Mouse (Mus musculus) myocyte (in vitro differentiated cells): Measurements from ENCODE around the gene Zfand6. TPM values are rescaled to one million over a fixed set of nuclear protein-coding genes. Genes with fewer than 3 reads are reported as not detected.

Source experiments
- H3K27me3 ChIP-seq: one replicate; pipeline ENCODE4 v1.6.1; 2011; ENCODE audit not compliant: control insufficient read depth, insufficient read depth, insufficient read length
- H3K36me3 ChIP-seq: one replicate; pipeline ENCODE4 v1.6.1; 2011; ENCODE audit not compliant: control insufficient read depth, insufficient read depth
- H3K4me2 ChIP-seq: one replicate; pipeline ENCODE4 v1.6.1; 2011; ENCODE audit warnings: low read depth, control low read depth
- H3K4me3 ChIP-seq: one replicate; pipeline ENCODE4 v1.5.1; 2011; ENCODE audit warnings: mild to moderate bottlenecking, control low read depth, moderate library complexity
- H3K79me2 ChIP-seq: one replicate; pipeline ENCODE4 v1.6.1; 2011; ENCODE audit not compliant: control insufficient read depth, insufficient read depth
- H3ac ChIP-seq: one replicate; pipeline ENCODE4 v1.6.1; 2011; ENCODE audit not compliant: control insufficient read depth, insufficient read length
- CEBPB ChIP-seq: IDR thresholded peaks from 2 replicates; pipeline ENCODE4 v1.6.1; 2011; ENCODE audit warnings: mild to moderate bottlenecking, moderate library complexity; ENCODE audit not compliant: poor library complexity, insufficient read depth, severe bottlenecking
- E2F4 ChIP-seq: IDR thresholded peaks from one replicate; pipeline ENCODE4 v1.6.1; 2011; ENCODE audit warnings: mild to moderate bottlenecking, control low read depth, moderate library complexity; ENCODE audit not compliant: insufficient read depth
- MAX ChIP-seq: IDR thresholded peaks from one replicate; pipeline ENCODE4 v1.6.1; 2011; ENCODE audit warnings: low read depth, mild to moderate bottlenecking, control low read depth
- MYOD1 ChIP-seq, 3 experiments: IDR thresholded peaks; one replicate each; pipeline ENCODE4 v1.6.1; 2011; ENCODE audit warnings: control low read depth in 2 of 3, low read depth in 2 of 3, mild to moderate bottlenecking in 2 of 3, moderate library complexity in 1 of 3; ENCODE audit not compliant: insufficient read length in 2 of 3, control insufficient read depth in 1 of 3
- MYOG ChIP-seq, 3 experiments: IDR thresholded peaks; one replicate each; pipeline ENCODE4 v1.6.1; 2011; ENCODE audit warnings: control low read depth in 2 of 3, low read depth in 2 of 3, mild to moderate bottlenecking in 2 of 3; ENCODE audit not compliant: insufficient read length in 2 of 3, control insufficient read depth in 1 of 3, insufficient read depth in 1 of 3
- POLR2A ChIP-seq: IDR thresholded peaks from one replicate; pipeline ENCODE4 v1.6.1; 2011; ENCODE audit warnings: low read depth, mild to moderate bottlenecking, control low read depth, moderate library complexity; ENCODE audit not compliant: insufficient read length
- POLR2AphosphoS2 ChIP-seq: IDR thresholded peaks from one replicate; pipeline ENCODE4 v1.6.1; 2011; ENCODE audit warnings: low read depth, control low read depth; ENCODE audit not compliant: insufficient read length
- REST ChIP-seq: IDR thresholded peaks from one replicate; pipeline ENCODE4 v1.6.1; 2011; ENCODE audit warnings: mild to moderate bottlenecking, control low read depth, moderate library complexity; ENCODE audit not compliant: insufficient read depth, insufficient read length
- SRF ChIP-seq: IDR thresholded peaks from one replicate; pipeline ENCODE4 v1.6.1; 2011; ENCODE audit warnings: low read depth; ENCODE audit not compliant: control insufficient read depth, insufficient read length
- TCF12 ChIP-seq: IDR thresholded peaks from one replicate; pipeline ENCODE4 v1.6.1; 2011; ENCODE audit warnings: mild to moderate bottlenecking, control low read depth; ENCODE audit not compliant: poor library complexity, insufficient read depth, severe bottlenecking
- TCF3 ChIP-seq: IDR thresholded peaks from one replicate; pipeline ENCODE4 v1.6.1; 2011; ENCODE audit warnings: low read depth, control low read depth; ENCODE audit not compliant: insufficient read length
- USF1 ChIP-seq: IDR thresholded peaks from one replicate; pipeline ENCODE4 v1.6.1; 2011; ENCODE audit warnings: low read depth, mild to moderate bottlenecking, control low read depth, moderate library complexity
- polyA plus RNA-seq: library from polyadenylated mRNA; unstranded; fragments of >200 nt; fragmentation: generic; extraction: Trizol; gene quantifications from one replicate; pipeline ENCODE4 v1.2.1, GENCODE M21; 2012; ENCODE audit warnings: missing spikeins

Gene Zfand6
- polyA plus RNA-seq: 34.7 TPM

DNA sequence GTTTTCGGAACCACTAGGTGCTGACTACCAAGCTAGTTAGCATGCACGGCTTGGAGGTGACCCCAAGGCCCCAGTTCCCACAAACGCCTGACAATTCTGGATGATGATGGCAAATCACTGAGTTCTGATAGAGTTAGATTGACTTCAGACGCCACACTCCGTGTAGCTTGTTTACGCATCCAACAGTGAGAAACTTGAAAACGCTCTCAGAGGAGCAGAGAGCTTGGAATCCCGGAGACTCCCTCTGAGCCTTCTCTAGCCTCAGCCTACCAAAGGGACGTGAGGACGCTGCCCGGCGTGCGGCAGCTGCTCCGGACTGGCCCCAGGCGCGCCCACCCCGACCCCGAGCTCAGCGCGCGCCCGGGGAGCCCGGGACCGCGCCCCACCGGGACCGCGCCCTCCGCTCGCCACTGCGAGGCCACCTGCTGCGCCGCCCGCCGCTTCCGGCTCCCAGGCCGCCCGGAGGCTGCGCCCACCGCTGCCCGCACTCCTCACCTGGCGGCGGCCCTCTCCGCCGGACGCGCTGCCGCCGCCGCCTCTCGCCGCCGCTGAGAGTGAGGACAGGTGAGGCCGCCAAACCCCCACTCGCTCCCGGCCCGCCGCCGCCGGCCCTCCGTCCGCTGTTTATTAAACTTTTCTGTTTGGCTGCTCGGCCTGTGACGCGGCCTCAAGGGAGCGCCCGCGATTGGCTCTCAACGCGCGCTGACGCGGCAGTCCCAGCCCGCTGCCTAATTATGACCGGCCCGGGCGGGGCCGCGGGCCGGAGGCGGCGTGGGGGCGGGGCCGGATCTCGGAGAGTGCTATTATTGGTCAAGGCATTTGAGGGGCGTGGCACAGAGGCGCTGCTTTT is at the start of gene Zfand6:
Gene Zfand6, minus strand, starts transcription at position 709 of the 850 bp plus-strand sequence.
- Histone ChIP-seq H3K27me3 (no peaks in the 10 kb centered on the region), H3ac (no peak within 1 kb of the TSS), H3K4me2 (peak within 1 kb of the TSS; percentile 90), H3K36me3 (no peaks in the 10 kb centered on the region), H3K4me3 (peak within 1 kb of the TSS; percentile 42), H3K79me2 (peaks cover 31% of the 10 kb centered on the region)
- TF ChIP-seq POLR2A (peak; percentile 66), MYOG (IDR thresholded peaks at IDR 0.05; ENCODE audit: control insufficient read depth in 1 of 3, insufficient read depth in 1 of 3, insufficient read length in 2 of 3, low read depth in 2 of 3) (peak in 2 of 3 experiments; percentile 5 to 61), TCF3 (peak; percentile 29), POLR2AphosphoS2 (peak; percentile 27), MYOD1 (IDR thresholded peaks at IDR 0.05; ENCODE audit: control insufficient read depth in 1 of 3, insufficient read length in 2 of 3, low read depth in 2 of 3) (peak in 2 of 3 experiments; percentile 26 to 69), E2F4 (no peak), MAX (no peak)

DNA sequence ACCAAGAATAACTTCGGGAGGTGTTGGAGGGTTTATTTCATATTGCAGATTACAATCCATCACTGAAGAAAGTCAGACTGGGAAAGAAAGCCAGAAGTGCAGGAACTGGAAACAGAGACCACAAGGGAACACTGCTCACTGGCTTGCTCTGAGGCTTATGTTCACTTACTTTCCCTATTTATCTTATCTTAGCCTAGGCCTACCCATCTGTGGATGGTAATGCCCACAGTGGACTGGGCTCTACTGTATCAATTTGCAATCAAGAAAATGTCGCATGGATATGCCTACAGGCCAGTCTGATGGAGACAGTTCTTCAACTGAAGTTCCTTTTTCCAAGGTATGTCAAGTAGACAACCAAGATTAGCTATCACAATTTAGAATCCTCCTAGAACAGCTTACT is 47.0 kb upstream of the Zfand6 start:
- H3K27me3 ChIP-seq: no peaks in the 10 kb centered on the region
- no peaks in the 10 kb centered on the region for H3K79me2 ChIP-seq
- H3ac ChIP-seq: no peak overlapping the region
- no peak overlapping the region for H3K4me3 ChIP-seq
- TF ChIP-seq CEBPB (no peak), MYOD1 (IDR thresholded peaks at IDR 0.05; ENCODE audit: control insufficient read depth in 1 of 3, insufficient read length in 2 of 3, low read depth in 2 of 3) (no peak), USF1 (no peak), MAX (no peak)
- H3K4me2 ChIP-seq: no peak overlapping the region
- no peaks in the 10 kb centered on the region for H3K36me3 ChIP-seq

DNA sequence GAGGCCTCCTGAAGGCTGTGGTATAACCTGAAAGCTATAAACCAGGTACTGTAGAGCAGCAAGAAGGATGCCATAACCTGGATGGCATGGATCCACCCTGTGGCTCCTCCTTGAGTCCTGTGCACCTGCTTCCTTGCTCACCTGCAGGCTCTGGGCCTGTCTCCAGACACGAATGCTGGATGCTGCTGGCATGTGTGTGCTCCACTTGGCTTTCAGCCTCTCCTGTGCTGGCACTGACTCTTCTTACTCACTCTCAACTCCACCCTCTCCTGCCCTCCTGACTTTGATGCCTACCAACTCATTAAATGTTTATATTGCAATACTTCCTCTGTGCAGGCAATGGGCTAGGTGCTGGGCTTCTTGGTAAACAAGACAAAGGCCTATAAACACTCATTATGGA is 43.3 kb upstream of the Zfand6 start:
- TF ChIP-seq MYOG (IDR thresholded peaks at IDR 0.05; ENCODE audit: control insufficient read depth in 1 of 3, insufficient read depth in 1 of 3, insufficient read length in 2 of 3, low read depth in 2 of 3): no peak
- Histone ChIP-seq H3K4me2 (no peak overlapping the region), H3K27me3 (no peaks in the 10 kb centered on the region), H3K4me3 (no peak overlapping the region), H3ac (no peak overlapping the region), H3K79me2 (no peaks in the 10 kb centered on the region), H3K36me3 (no peaks in the 10 kb centered on the region)

DNA sequence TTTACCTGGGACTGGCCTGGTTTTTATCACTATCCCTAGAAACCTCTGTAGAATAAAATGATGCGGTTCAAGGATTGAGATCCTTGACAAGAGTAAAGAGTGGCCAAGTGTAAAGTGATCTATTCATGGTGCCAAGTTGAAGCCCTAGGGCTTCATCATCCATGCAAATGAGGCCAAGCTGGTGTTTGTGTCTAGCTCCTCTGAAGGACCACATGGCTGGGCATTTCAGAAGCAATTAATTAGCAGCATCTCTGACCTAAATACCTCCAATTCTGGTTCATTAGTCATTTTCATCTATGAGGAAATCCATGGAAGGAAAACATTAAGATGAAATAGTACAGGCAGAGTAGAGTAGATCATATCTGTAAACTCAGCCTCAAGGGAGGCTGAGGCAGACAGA is 42.3 kb upstream of the Zfand6 start:
- H3K27me3 ChIP-seq: no peaks in the 10 kb centered on the region
- no peaks in the 10 kb centered on the region for H3K79me2 ChIP-seq
- no peak overlapping the region for H3K4me3 ChIP-seq
- no peak overlapping the region for H3ac ChIP-seq
- H3K36me3 ChIP-seq: no peaks in the 10 kb centered on the region
- TF ChIP-seq SRF (no peak), TCF12 (no peak), REST (no peak), USF1 (no peak), E2F4 (no peak), POLR2AphosphoS2 (no peak), MYOD1 (IDR thresholded peaks at IDR 0.05; ENCODE audit: control insufficient read depth in 1 of 3, insufficient read length in 2 of 3, low read depth in 2 of 3) (no peak), MAX (no peak), MYOG (IDR thresholded peaks at IDR 0.05; ENCODE audit: control insufficient read depth in 1 of 3, insufficient read depth in 1 of 3, insufficient read length in 2 of 3, low read depth in 2 of 3) (no peak), POLR2A (no peak), TCF3 (no peak), CEBPB (no peak)
- H3K4me2 ChIP-seq: no peak overlapping the region

DNA sequence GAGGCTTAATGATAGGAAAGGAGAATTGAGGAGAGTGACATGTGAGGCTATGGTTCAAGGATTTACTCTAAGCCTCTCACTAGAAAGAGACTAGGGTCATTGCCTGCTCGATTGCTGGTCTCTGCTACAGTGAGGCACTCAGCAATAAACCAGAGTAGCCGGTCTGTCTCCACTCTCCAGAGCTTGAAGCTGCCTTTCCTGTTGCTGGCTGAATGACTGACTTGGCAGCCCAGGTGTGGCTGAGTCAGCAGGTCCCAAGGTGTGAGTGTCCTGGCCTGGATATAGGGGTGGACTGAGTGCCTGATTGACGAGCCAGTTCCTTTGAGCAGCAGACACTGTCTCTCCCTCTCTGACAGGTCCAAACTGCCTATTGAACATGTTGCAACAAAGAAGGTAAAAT is 41.3 kb upstream of the Zfand6 start:
- TF ChIP-seq E2F4 (no peak), TCF3 (no peak), SRF (no peak), USF1 (no peak), CEBPB (no peak), POLR2A (no peak), POLR2AphosphoS2 (no peak), MYOD1 (IDR thresholded peaks at IDR 0.05; ENCODE audit: control insufficient read depth in 1 of 3, insufficient read length in 2 of 3, low read depth in 2 of 3) (no peak), REST (no peak), TCF12 (no peak), MAX (no peak), MYOG (IDR thresholded peaks at IDR 0.05; ENCODE audit: control insufficient read depth in 1 of 3, insufficient read depth in 1 of 3, insufficient read length in 2 of 3, low read depth in 2 of 3) (no peak)
- no peaks in the 10 kb centered on the region for H3K36me3 ChIP-seq
- H3K27me3 ChIP-seq: no peaks in the 10 kb centered on the region
- no peak overlapping the region for H3K4me3 ChIP-seq
- H3K79me2 ChIP-seq: no peaks in the 10 kb centered on the region
- H3K4me2 ChIP-seq: no peak overlapping the region
- no peak overlapping the region for H3ac ChIP-seq
